ENCODE assay signal across 8 mouse cellular contexts in genomic region chr9:32519101-32520051, GRCm38 (mm10). TPM values are rescaled to one million over a fixed set of nuclear protein-coding genes. Genes with fewer than 3 reads are reported as not detected.
DNase-seq lines count a peak whose midpoint lies in the region; ATAC-seq lines count a peak whose summit lies in the region.
"Had no signal": no experiment of that assay in that cellular context is flagged by ENCODE, and none has a peak within 500 bp of the region (broad histone marks: within the 10 kb centered on the region; RNA-seq: fewer than 3 reads in every experiment).

No protein-coding gene starts in this region.

- H3K36me3 ChIP-seq in midbrain, embryonic 11.5 days (ENCODE audit: control insufficient read depth, insufficient read depth, low read length): no peaks in the 10 kb centered on the region
- no peaks in the 10 kb centered on the region for H3K36me3 ChIP-seq in midbrain, embryonic 14.5 days (ENCODE audit: control insufficient read depth, insufficient read depth, low read length)
- no peaks in the 10 kb centered on the region for H3K36me3 ChIP-seq in heart, embryonic 10.5 days
- H3K36me3 ChIP-seq in stomach, embryonic 16.5 days (ENCODE audit: control insufficient read depth, insufficient read depth, low read length): no peaks in the 10 kb centered on the region

- no peak overlapping the region for H3K9ac ChIP-seq in midbrain, embryonic 11.5 days (ENCODE audit: low read length)
- no peak overlapping the region for H3K9ac ChIP-seq in midbrain, embryonic 14.5 days (replicated peaks; ENCODE audit: low read length)
- no peak overlapping the region for H3K9ac ChIP-seq in stomach, embryonic 16.5 days (ENCODE audit: low read length)
- H3K9ac ChIP-seq: forebrain, postnatal 0 days had no signal

- no peak overlapping the region for H3K27ac ChIP-seq in midbrain, embryonic 11.5 days (ENCODE audit: low read depth, low read length)
- H3K27ac ChIP-seq in midbrain, embryonic 14.5 days (replicated peaks; ENCODE audit: low read depth, low read length): no peak overlapping the region
- peak overlapping the region; percentile 59 for H3K27ac ChIP-seq in heart, embryonic 10.5 days
- peak overlapping the region; percentile 39 for H3K27ac ChIP-seq in stomach, embryonic 16.5 days (ENCODE audit: low read length)

- WGBS in midbrain, embryonic 11.5 days: 68% methylated on average over 22 of the region's 22 CpGs
- 74% methylated on average over 22 of the region's 22 CpGs for WGBS in midbrain, embryonic 14.5 days
- WGBS in heart, embryonic 10.5 days: 37% methylated on average over 22 of the region's 22 CpGs
- WGBS in stomach, embryonic 16.5 days: 44% methylated on average over 22 of the region's 22 CpGs

- H3K27me3 ChIP-seq in midbrain, embryonic 11.5 days (ENCODE audit: control insufficient read depth, insufficient read depth, low read length): no peaks in the 10 kb centered on the region
- no peaks in the 10 kb centered on the region for H3K27me3 ChIP-seq in midbrain, embryonic 14.5 days (ENCODE audit: control insufficient read depth, insufficient read depth, low read length)
- H3K27me3 ChIP-seq in heart, embryonic 10.5 days (ENCODE audit: insufficient read depth, poor library complexity, severe bottlenecking): no peaks in the 10 kb centered on the region
- H3K27me3 ChIP-seq in stomach, embryonic 16.5 days (ENCODE audit: control insufficient read depth, insufficient read depth, low read length): no peaks in the 10 kb centered on the region

- H3K4me3 ChIP-seq in midbrain, embryonic 11.5 days (ENCODE audit: low read depth, low read length): no peak overlapping the region
- no peak overlapping the region for H3K4me3 ChIP-seq in midbrain, embryonic 14.5 days (replicated peaks; ENCODE audit: low read depth, low read length)
- H3K4me3 ChIP-seq in heart, embryonic 10.5 days: 0 out of 2 replicates have a peak overlapping the region, but pooled peaks have one; percentile 5
- no peak overlapping the region for H3K4me3 ChIP-seq in stomach, embryonic 16.5 days (replicated peaks; ENCODE audit: low read length)

- peak; percentile 64 for DNase-seq in midbrain, embryonic 11.5 days (ENCODE audit: low spot score, missing footprints)
- DNase-seq in midbrain, embryonic 14.5 days: no peak
- DNase-seq in heart, embryonic 10.5 days (ENCODE audit: low spot score): no peak
- DNase-seq in kidney, postnatal 25 days: peak; percentile 54 to 65
- no peak for DNase-seq in gastrocnemius, postnatal 4 days (ENCODE audit: low spot score in 2 of 2)
- no peak for DNase-seq in retina, postnatal 1 day
- DNase-seq: forebrain, postnatal 0 days had no signal

- H3K4me1 ChIP-seq in midbrain, embryonic 11.5 days (ENCODE audit: control insufficient read depth, insufficient read depth, low read length): peaks cover 2% of the 10 kb centered on the region; the same call in 1 of the 2 replicates
- H3K4me1 ChIP-seq in midbrain, embryonic 14.5 days (ENCODE audit: control insufficient read depth, insufficient read depth, low read length): peaks cover under 1% of the 10 kb centered on the region; the same call in 1 of the 2 replicates
- peaks cover 47% of the 10 kb centered on the region for H3K4me1 ChIP-seq in heart, embryonic 10.5 days
- peaks cover 15% of the 10 kb centered on the region for H3K4me1 ChIP-seq in stomach, embryonic 16.5 days (ENCODE audit: control insufficient read depth, insufficient read depth, low read length)

- no peaks in the 10 kb centered on the region for H3K9me3 ChIP-seq in midbrain, embryonic 11.5 days (ENCODE audit: control insufficient read depth, low read length)
- H3K9me3 ChIP-seq in midbrain, embryonic 14.5 days (ENCODE audit: control insufficient read depth, low read length): no peaks in the 10 kb centered on the region
- no peaks in the 10 kb centered on the region for H3K9me3 ChIP-seq in heart, embryonic 10.5 days
- H3K9me3 ChIP-seq in stomach, embryonic 16.5 days (replicated peaks; ENCODE audit: control insufficient read depth, low read length): no peaks in the 10 kb centered on the region

- H3K4me2 ChIP-seq in midbrain, embryonic 11.5 days: no peak overlapping the region
- no peak overlapping the region for H3K4me2 ChIP-seq in midbrain, embryonic 14.5 days (ENCODE audit: low read length)
- H3K4me2 ChIP-seq in stomach, embryonic 16.5 days (ENCODE audit: low read depth, low read length): peak overlapping the region; percentile 36

- ATAC-seq in midbrain, embryonic 11.5 days (ENCODE audit: low FRiP score): no peak
- ATAC-seq in midbrain, embryonic 14.5 days (ENCODE audit: low FRiP score, low TSS enrichment): no peak
- peak; percentile 37; the same call in 1 of the 2 replicates for ATAC-seq in stomach, embryonic 16.5 days (ENCODE audit: insufficient read depth, low FRiP score)
- ATAC-seq: forebrain, postnatal 0 days had no signal

RNA-seq across cellular contexts. Expression of gene Fli1, which starts 23.3 kb away (rescaled TPM):
- 12.6 and 12.8 TPM in 2 replicates for polyA plus RNA-seq in midbrain, embryonic 11.5 days (2014; fragmentation: Nextera tagmentation; extraction: Ambion mirVana)
- polyA plus RNA-seq in midbrain, embryonic 14.5 days (2014; fragmentation: Nextera tagmentation; extraction: Ambion mirVana): 4.0 and 7.9 TPM in 2 replicates
- 17.5 and 20.8 TPM in 2 replicates for polyA plus RNA-seq in heart, embryonic 10.5 days (2016; fragmentation: Nextera tagmentation; extraction: Ambion mirVana)
- polyA plus RNA-seq in stomach, embryonic 16.5 days (2015; fragmentation: Nextera tagmentation; extraction: Ambion mirVana): 9.9 and 12.8 TPM in 2 replicates
- 10 to 100 TPM; 22.3 to 27.9 TPM for total RNA-seq in gastrocnemius, postnatal 4 days (2021)

Comparison
In these comparisons a context has a peak if more than half of its experiments do, and no peak if none do; other contexts are left out.
1. DNase-seq: peak in midbrain, embryonic 11.5 days (single experiment) and kidney, postnatal 25 days (2 of 2); none in midbrain, embryonic 14.5 days (single experiment), heart, embryonic 10.5 days (single experiment), gastrocnemius, postnatal 4 days (0 of 2) and retina, postnatal 1 day (single experiment).
2. H3K27ac ChIP-seq: peak in heart, embryonic 10.5 days (single experiment) and stomach, embryonic 16.5 days (single experiment); none in midbrain, embryonic 11.5 days (single experiment) and midbrain, embryonic 14.5 days (single experiment).